Mouse (Mus musculus) right cerebral cortex, adult 2 months (tissue): ENCODE results near the gene Syt7.
A peak's percentile ranks its signal among the peaks of the same experiment; 100 is the strongest.

Experiments used
- DNase-seq, 2 experiments: peaks; one replicate each; pipeline ENCODE4 v3.0.0; 2021 to 2022; ENCODE audit warnings: low spot score in 2 of 2

Syt7 gene

DNA sequence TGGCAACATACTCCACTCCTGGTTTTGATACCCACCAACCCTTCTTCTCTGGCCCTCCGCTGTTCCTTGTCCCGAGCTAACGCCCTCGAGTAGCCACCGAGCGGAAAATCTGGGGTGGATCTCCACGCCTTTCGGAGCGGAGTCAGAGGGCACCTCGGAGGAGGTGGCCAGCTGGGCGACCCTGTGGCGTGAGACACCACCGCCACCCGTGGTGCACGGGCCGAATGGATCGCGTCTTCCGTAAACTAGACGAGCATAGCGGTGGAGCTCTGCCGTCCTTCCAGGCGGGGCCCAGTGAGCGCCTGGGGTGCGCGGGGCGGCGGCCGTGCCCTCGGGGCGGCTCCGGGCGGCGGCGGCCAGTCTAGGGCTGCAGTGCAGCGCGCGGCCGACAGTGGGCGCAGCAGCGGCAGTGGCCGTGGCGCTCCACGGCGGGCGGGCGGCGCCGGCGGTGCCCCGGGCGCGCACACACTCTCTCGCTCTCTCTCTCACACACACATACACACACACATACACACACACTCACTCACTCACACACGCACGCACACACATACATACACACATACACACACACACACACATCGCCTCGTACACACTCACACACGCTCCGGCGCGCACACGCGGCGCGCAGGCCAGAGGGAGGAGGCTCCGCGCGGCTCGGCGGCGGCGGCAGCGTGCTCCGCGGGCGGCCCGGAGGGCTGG, at the start of gene Syt7:
Gene Syt7 (plus strand): TSS at position 476 of the 699 bp plus-strand sequence.
- peak; percentile 77 to 82 for DNase-seq

- no peak for DNase-seq
Observed at GRCm38 (mm10) chr19:10339271-10339670, 49.6 kb upstream of the Syt7 start.

DNA sequence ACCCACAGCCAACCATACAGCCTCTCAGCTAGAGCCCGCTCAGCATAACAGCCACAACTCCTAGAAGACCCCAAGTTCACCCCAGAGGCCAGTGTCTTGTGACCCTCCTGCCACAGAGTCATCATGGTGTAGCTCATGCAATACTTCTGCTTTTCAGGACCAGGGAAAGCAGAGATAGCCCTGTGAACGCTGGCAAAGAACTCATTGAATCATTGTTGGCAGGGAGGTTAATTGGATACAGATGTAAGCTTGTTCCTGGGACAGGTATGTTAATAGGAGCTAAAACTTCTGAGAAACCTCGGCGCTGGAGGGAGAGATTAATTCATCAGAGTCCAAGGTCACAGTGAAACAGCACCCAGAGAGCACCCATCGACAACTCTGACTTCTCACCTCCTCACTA, 48.2 kb upstream of the Syt7 start:
- no peak for DNase-seq

- peak; percentile 71 to 76 for DNase-seq
Observed at GRCm38 (mm10) chr19:10341152-10341551, 47.7 kb upstream of the Syt7 start.

DNA sequence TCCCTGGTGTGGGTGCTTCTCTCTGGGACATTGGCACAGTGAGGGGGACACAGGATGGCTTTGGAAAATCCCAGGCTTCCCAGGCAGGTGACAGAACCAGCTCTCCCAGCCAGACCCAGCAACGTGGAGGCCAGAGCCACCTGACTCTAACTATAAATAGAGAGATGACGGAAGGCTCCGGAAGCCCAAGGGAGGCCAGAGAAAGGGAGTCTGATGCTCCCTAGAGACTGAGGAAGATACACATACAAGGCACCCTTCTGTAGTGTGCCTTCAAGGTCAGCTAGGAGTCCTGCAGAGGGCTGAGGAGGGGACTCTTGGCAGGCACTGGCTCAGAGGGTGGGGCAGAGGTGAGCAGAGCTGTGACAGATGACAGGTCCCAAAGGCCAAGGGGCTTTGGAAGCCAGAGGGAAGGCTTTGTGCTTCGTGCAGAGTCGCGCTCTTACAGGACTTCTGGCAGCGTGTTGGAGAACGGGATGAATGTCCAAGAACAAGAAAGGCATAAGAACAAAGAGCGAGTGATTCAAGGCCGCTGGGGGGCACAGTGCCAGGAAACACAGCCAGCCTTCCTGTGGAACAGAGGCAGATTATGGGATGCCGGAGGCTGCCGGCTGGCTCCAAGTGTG, 47.0 kb upstream of the Syt7 start:
- peak; percentile 72 to 84 for DNase-seq

DNA sequence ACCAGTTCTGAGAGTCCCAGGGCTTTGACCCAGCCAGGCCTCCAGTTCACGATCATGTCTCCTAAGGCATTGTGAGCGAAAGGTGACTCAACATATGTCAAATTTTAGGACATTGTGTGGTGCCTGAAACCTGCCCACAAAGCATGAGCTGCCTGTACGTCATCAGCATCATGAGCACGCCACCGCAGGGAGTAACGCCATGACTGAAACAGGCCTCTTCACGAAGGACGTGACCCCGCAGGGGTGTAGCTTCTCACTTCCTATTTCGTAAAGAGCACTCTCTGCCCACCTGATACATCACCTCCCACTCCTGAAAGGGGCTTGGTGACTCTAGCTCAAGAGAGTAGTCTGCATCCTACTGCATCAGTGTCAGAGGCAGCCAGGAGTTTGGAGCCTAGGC, 45.0 kb upstream of the Syt7 start:
- no peak for DNase-seq

DNA sequence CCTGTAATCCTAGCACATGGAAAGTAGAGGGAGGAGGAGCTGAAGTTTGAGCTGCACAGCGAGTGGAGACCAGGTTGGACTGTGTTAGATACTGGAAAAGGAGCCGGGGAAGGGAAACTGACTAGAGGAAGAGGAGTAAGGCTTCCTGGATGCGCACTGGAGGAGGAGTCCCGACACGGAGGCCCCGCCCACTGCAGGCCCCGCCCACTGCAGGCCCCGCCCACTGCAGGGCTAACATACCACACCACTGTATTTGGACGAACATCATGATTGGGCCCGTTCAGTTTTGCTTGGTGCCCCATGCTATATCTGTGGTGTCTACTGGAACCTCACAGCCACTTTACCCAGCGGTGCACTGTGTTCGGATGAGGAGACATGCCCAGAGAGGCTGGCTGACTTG, 43.2 kb upstream of the Syt7 start:
- no peak for DNase-seq

- no peak for DNase-seq
Observed at GRCm38 (mm10) chr19:10347628-10348273, 41.1 kb upstream of the Syt7 start.

DNA sequence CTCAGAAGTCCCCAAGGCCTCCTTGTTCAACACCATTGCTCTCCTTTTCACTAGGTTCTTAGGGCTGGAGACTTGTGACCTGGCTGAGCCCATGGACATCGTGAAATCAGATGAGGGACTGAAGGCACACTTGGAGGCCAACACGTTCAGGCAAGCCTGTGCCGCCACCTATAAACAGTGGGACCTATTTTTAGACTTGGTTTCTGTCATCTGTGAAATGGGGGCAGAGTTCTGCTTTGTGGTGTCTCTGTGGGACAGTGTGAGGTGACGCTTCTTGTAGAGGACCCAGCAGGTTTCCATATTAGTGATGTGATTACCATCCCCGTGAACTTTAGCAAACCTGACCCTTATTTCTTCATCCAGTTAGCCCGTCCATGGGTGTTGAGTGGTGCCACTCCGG, 36.7 kb upstream of the Syt7 start:
- no peak for DNase-seq

DNA sequence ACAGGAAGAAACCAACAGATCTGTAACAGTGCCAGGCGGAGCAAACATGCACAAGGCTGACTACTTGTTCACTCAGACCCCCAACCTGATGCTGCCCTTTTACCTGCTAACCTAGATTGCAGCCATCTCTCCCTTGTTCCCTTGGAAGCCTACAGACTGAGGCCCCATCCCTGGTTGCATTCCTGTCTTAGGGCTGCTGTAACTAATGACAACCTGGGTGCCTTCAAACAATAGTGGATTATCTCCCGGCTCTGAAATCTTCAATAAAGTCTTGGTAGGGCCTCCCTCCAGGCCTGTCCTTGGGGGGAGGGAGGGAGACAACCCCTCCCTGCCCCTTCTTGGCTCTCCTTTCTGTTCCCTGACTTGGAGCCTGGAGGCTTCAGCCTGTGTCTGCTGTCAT, 34.1 kb upstream of the Syt7 start:
- no peak for DNase-seq

DNA sequence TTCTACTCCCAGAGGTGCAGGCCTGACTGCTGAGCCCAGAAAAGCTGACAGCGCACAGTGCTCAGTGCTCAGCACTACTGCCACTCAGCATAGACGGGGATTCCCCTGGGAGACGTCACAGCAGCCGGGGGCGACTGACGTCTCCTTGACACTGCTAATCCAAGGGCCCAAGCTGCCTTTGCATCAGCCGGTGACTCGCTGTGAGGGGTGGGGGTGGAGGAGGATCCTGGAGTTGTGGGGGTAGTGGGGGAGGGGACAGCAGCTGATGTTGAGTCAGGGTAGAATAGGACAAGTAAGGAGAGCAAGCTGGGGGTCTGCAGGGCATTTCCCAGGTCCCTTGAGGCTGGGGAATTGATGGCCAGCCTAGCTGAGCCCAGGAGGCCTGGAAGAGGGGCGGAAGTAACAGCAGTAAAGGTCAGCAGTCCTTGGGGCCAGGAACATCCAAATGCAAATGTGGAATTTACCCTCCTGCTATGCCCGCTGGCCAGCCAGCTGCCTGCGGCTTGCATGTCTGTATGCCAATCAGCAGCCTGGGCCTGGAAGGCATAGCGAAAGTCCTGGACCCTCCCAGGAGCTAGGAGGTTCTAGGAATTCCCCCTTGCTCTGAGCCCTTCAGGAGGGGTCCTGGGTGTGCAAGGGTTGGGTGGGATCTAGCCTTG, 31.9 kb upstream of the Syt7 start:
- no peak for DNase-seq

GRCm38 (mm10) chr19:10359105-10359946, 29.6 kb upstream of the Syt7 start:
- DNase-seq, result no peak

DNA sequence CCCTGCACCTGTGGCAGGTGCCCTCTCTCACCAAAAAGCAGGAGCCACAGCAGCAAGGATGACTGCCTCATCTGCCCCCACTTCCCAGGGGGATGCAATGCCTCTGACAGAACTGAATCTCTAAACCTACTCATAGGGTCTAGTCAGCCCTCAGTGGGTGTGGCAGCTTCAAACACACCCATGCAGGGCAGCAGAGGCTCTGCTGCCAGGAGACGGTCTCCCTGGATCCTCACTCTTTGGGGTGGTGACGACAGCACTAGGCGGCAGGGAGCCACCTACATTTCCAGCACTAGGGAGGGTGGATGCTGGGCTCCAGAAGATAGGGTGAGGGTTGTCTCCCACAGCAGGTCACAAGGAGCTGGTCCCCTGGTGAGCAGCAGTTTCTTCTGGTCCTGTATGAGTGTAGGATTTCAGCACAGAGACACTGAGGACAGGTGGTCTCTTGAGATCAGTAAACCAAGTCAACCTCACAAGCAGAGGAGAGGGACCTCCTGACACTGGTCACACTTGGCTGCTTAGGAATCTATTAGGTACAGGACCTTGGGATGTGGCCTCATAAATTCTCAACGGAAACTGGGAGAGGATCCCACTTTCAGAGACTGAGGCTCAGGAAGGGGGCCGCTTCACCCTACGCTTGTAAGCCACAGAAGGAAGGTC, 26.3 kb upstream of the Syt7 start:
- DNase-seq, result peak; percentile 56 to 64

- DNase-seq, result no peak
Observed at GRCm38 (mm10) chr19:10363869-10364268, 25.0 kb upstream of the Syt7 start.

DNA sequence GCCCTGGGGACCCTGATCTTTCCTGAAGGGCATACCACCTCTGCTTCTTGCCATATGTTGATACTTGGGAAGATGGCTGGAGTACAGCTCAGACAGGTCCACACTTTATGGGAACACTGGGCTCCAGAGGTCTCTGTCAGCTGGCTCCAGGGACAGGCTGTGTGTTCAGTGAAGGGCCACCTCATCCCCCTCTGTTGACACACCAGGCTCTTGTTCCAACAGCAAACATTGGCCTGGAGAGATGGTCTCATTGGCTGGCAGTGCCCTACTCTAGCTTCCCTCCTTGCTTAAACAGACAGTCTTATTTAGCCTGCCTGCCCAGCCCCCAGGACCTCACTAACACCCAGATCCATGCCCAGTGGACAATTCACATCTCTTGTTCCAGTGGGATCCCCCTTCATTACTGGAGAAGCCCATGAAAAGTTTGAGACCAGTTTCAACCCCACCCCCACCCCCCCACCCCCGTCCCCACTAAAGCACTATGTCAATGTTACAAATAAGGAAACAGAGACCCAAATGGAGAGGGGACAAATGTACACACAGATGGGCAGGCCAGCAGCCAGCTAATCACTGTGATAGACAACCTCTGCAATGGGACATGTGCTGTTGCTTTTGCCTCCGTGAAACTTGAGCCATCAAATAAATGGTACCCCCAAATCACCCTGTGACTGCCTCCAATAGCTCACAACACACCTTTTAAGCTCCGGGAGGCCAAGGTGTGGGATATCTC, 22.6 kb upstream of the Syt7 start:
- no peak for DNase-seq

- DNase-seq, result peak; percentile 79 to 82
Observed at GRCm38 (mm10) chr19:10367802-10368201, 21.1 kb upstream of the Syt7 start.

DNA sequence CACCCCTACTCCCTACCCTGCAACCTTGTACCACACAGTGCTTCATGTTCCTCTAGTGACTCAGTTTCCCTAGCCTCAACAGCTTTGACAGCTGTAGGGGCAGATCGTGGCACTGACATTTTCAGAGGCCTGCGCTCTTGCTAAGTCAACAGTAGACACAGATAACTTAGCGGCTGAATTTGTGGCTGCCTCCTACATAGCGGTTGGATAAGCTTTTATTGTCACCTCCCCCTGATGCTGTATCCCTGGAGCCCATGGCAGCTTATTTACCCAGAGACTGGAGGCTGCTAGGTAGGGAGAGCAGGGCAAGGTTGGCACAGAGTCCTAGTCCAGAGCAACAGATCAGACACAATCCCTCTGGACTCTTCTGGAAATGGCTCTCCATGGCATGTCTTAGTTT, 19.0 kb upstream of the Syt7 start:
- DNase-seq, result no peak

DNA sequence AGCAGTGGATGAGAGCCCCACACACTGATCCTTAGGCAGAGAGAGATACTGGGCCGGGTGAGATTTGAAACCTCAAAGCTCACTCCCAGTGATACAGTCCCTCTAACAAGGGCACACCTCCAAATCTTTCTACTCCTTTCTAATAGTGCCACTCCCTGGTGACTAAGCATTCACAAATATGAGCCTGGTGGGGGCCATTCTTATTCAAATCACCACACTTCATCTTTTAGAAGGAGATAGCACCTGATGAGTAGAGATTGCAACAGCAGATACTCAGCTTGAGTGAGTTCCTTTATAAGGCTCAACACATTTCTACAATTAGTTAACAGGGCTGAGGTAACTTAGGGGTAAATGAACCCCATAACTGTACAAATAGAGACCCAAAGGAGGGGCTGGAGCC, 15.7 kb upstream of the Syt7 start:
- DNase-seq, result no peak

DNA sequence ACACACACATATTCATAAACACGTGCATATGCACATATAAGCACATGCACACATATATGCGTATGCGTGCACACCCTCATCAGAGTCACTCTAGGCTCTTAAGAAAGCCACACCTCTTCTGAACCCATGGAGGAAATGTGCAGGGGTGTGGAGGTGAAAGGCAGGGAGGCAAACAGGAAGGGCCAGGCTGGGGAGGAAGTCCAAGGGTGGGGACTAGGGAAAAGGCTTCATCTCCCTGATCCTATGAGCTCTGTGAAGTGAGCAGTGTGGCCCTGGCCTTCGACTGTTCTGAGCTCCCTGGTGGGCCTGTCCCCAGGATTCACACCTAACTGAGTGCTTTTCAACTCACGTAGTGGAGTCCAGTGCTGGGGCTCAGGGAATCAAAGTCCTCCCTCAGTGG, 13.6 kb upstream of the Syt7 start:
- no peak for DNase-seq

GRCm38 (mm10) chr19:10379978-10380377, 8.9 kb upstream of the Syt7 start:
- DNase-seq, result no peak

DNA sequence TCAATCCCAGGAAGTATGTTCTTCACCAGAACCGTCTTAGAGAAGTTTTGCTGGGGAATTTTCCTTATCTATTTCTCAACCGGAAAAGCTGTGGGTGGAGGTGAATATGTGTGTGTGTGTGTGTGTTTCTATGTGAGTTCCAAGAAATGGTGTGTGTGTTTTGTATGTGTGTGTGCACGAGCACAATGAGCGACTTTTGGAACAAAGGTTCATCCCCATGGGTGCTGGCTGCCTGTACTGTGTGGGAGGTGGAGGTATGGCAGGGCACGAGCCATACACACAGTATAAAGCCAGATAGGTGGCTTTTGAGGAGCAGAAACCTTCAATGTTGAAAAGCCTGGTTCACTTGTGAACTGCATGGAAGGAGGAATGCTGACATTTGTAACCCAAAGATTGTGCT, 1.2 kb upstream of the Syt7 start:
- no peak for DNase-seq
